Mouse (Mus musculus) brown adipose tissue, adult 24 weeks (tissue): Measurements from ENCODE around the gene Eif4enif1. TPM values are rescaled to one million over a fixed set of nuclear protein-coding genes. Genes with fewer than 3 reads are reported as not detected.
"Not testable (repeated sequence)": the region's sequence is repeated elsewhere in the genome, so short reads cannot be mapped to it uniquely, and the experiment has no call there.

ENCODE experiments used
- H3K27ac ChIP-seq: fragments of 200-500 bp; replicated peaks from 2 replicates; pipeline ENCODE4 v1.5.1; 2012; ENCODE audit warnings: low read depth, mild to moderate bottlenecking, low read length
- H3K4me1 ChIP-seq: fragments of 200-500 bp; 2 replicates; pipeline ENCODE4 v1.6.1; 2012; ENCODE audit warnings: low read length, mixed read lengths; ENCODE audit not compliant: control insufficient read depth, insufficient read depth, insufficient read length
- H3K4me3 ChIP-seq: fragments of 200-500 bp; 2 replicates; pipeline ENCODE4 v1.5.1; 2012; ENCODE audit warnings: low read depth, mild to moderate bottlenecking, low read length, moderate library complexity; ENCODE audit not compliant: insufficient read depth
- polyA plus RNA-seq: library from polyadenylated mRNA; stranded (reverse); fragments of >200 nt; gene quantifications from 2 replicates; pipeline ENCODE4 v1.2.4, GENCODE M21; 2012; ENCODE audit not compliant: missing spikeins, insufficient read depth, insufficient read length

Gene Eif4enif1
- polyA plus RNA-seq, 1 experiment, result 21.3 TPM

GRCm38 (mm10) chr11:3172526-3172925 lies 29.7 kb upstream of the Eif4enif1 start:
- H3K27ac ChIP-seq, H3K4me1 ChIP-seq, H3K4me3 ChIP-seq: not testable (repeated sequence)

GRCm38 (mm10) chr11:3173425-3174318 lies 28.5 kb upstream of the Eif4enif1 start:
- H3K27ac ChIP-seq, H3K4me1 ChIP-seq, H3K4me3 ChIP-seq: not testable (repeated sequence)

- not testable (repeated sequence) for H3K4me3 ChIP-seq, H3K27ac ChIP-seq, H3K4me1 ChIP-seq
Measured at GRCm38 (mm10) chr11:3178968-3179725, 23.0 kb upstream of the Eif4enif1 start.

- H3K4me3 ChIP-seq, H3K4me1 ChIP-seq, H3K27ac ChIP-seq: not testable (repeated sequence)
Measured at GRCm38 (mm10) chr11:3179726-3180092, 22.5 kb upstream of the Eif4enif1 start.

GRCm38 (mm10) chr11:3180510-3181160 lies 21.6 kb upstream of the Eif4enif1 start:
- not testable (repeated sequence) for H3K27ac ChIP-seq, H3K4me1 ChIP-seq, H3K4me3 ChIP-seq

- H3K27ac ChIP-seq, H3K4me1 ChIP-seq, H3K4me3 ChIP-seq: not testable (repeated sequence)
Measured at GRCm38 (mm10) chr11:3181250-3181649, 20.9 kb upstream of the Eif4enif1 start.

- not testable (repeated sequence) for H3K27ac ChIP-seq, H3K4me3 ChIP-seq, H3K4me1 ChIP-seq
Measured at GRCm38 (mm10) chr11:3181971-3182370, 20.2 kb upstream of the Eif4enif1 start.

- H3K4me3 ChIP-seq, H3K27ac ChIP-seq, H3K4me1 ChIP-seq: not testable (repeated sequence)
Measured at GRCm38 (mm10) chr11:3182707-3183106, 19.5 kb upstream of the Eif4enif1 start.

GRCm38 (mm10) chr11:3193363-3193762 lies 8.8 kb upstream of the Eif4enif1 start, which contains the start of gene Sfi1:
Gene Sfi1, minus strand, starts transcription at chr11:3193463.
- no peak within 1 kb of the TSS for H3K27ac ChIP-seq
- H3K4me1 ChIP-seq, result no peaks in the 10 kb centered on the region
- no peak within 1 kb of the TSS for H3K4me3 ChIP-seq

GRCm38 (mm10) chr11:3200636-3201035 lies 1.6 kb upstream of the Eif4enif1 start:
- H3K4me3 ChIP-seq, H3K27ac ChIP-seq: not testable (repeated sequence)

GRCm38 (mm10) chr11:3201326-3202230 lies 614 bp upstream of the Eif4enif1 start:
- Histone ChIP-seq H3K4me3 (peak overlapping the region; percentile 83), H3K27ac (peak overlapping the region; percentile 99), H3K4me1 (no peaks in the 10 kb centered on the region)

More at GRCm38 (mm10) chr11:3200636-3201035, 1.6 kb upstream of the Eif4enif1 start:
- H3K4me1 ChIP-seq, result not testable (repeated sequence)

GRCm38 (mm10) chr11:3202781-3203441 lies 719 bp downstream of the Eif4enif1 start:
- peak overlapping the region; percentile 75 for H3K4me3 ChIP-seq
- H3K4me1 ChIP-seq, result no peaks in the 10 kb centered on the region
- H3K27ac ChIP-seq, result no peak overlapping the region; the same call in 1 of the 2 replicates

GRCm38 (mm10) chr11:3203771-3204170 lies 1.6 kb downstream of the Eif4enif1 start:
- H3K4me1 ChIP-seq, result no peaks in the 10 kb centered on the region
- H3K4me3 ChIP-seq, result no peak overlapping the region
- no peak overlapping the region for H3K27ac ChIP-seq

- no peak overlapping the region for H3K27ac ChIP-seq
- no peaks in the 10 kb centered on the region for H3K4me1 ChIP-seq
- no peak overlapping the region for H3K4me3 ChIP-seq
Measured at GRCm38 (mm10) chr11:3205207-3205606, 3.0 kb downstream of the Eif4enif1 start.
